Mouse (Mus musculus) kidney, adult 2 months (tissue): Measurements from ENCODE around the gene Rhox10.
"Not testable (repeated sequence)": the region's sequence is repeated elsewhere in the genome, so short reads cannot be mapped to it uniquely, and the experiment has no call there.

Experiments used
- CTCF ChIP-seq: fragments of 200-500 bp; conservative IDR thresholded peaks from 2 replicates; pipeline ENCODE4 v1.5.1; 2011; ENCODE audit warnings: low read depth, mild to moderate bottlenecking, control low read depth, low read length, moderate library complexity, mixed read lengths; ENCODE audit not compliant: insufficient read depth, insufficient read length
- POLR2A ChIP-seq: fragments of 200-500 bp; IDR thresholded peaks from one replicate; pipeline ENCODE4 v1.6.1; 2011; ENCODE audit warnings: low read depth, low read length, control low read depth

DNA sequence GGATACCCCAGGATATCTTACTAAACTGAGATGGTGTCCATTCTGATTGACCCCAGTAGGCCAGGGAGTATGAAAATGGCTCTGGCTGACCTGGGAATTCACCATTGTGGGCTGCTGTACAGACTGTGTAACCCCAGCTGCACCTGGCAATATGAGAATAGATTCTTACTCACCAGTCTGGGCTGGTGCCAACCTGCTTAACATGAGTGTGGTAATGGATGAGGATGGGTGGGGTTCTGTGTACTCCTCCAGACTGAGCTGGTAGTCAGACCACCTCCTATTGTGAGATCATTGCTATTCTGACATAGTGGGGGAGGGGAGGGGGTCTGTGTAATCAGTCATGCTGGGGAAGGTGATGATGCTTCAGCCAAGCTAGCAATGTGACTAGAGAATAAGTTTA is 47.7 kb upstream of the Rhox10 start, which contains the start of gene Btg1-ps1:
- not testable (repeated sequence) for TF ChIP-seq CTCF, POLR2A
